Mouse (Mus musculus): ENCODE results near the gene Stx18.
A peak's percentile ranks its signal among the peaks of the same experiment; 100 is the strongest.

Stx18 gene

GRCm38 (mm10) chr5:38038710-38039592 is at the start of gene Stx18:
Stx18 (plus strand) TSS chr5:38038742.
- peak; percentile 90 for DNase-seq (ENCODE audit: low read depth)

DNA sequence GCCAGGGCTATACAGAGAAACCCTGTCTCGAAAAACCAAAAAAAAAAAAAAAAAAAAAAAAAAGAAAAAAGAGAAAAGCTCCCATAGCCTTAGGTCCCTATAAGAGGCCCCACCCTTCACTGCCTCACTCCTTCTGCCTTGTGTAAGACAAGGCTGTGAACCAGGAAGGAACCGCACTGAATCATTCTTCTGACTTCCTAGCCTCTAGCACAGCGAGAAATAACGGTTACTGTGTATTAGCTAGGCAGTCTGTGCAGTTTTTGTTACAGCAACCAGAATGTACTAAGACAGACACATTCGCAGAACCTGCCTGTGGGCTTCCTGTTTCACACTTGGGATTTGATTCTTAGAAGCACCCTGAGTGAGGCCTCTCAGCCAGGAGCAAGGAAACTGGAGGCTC is 46.2 kb upstream of the Stx18 start:
- peak; percentile 53 for DNase-seq (ENCODE audit: low read depth)

GRCm38 (mm10) chr5:37998805-37999204 is 39.7 kb upstream of the Stx18 start:
- no peak for DNase-seq (ENCODE audit: low read depth)

GRCm38 (mm10) chr5:38002573-38002972 is 36.0 kb upstream of the Stx18 start:
- no peak for DNase-seq (ENCODE audit: low read depth)

DNA sequence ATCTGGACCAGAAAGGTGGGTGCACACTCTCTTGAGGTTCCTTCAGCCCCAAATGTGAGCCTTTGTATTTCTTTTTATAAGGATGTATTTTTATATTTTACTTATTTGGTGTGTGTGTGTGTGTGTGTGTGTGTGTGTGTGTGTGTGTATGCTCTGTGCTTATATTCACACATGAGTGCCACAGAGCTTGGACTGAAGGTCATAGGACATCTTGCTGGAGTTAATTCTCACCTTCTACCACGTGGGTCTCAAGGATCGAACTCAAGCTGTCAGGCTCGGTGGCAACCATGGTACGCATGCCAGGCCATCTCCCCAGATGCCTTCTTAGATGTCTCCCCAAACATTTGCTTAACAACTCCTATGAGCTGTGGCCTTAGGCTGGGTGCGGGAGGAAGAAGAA is 33.8 kb upstream of the Stx18 start:
- DNase-seq (ENCODE audit: low read depth) = no peak

GRCm38 (mm10) chr5:38006415-38007347 is 31.9 kb upstream of the Stx18 start:
- no peak for DNase-seq (ENCODE audit: low read depth)

DNA sequence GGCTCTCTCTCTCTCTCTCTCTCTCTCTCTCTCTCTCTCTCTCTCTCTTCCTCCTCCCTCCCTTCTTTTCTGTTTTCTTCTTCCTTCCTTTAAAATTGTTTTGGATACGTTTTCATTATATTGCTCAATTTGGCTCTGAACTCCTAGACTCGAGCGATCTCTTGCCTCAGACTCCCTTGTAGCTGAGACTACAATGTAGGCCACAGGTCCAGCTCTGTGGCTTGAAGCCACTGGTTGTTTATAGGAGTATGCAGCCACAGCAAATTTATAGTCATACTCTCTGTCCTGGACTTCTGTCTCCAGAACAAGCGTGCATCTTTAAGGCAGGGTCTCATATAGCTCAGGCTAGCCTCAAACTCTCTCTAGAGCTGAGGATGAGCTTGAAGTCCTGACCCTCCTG is 29.5 kb upstream of the Stx18 start:
- no peak for DNase-seq (ENCODE audit: low read depth)

GRCm38 (mm10) chr5:38014916-38015315 is 23.6 kb upstream of the Stx18 start:
- no peak for DNase-seq (ENCODE audit: low read depth)

- no peak for DNase-seq (ENCODE audit: low read depth)
Observed at GRCm38 (mm10) chr5:38016945-38017344, 21.6 kb upstream of the Stx18 start.

DNA sequence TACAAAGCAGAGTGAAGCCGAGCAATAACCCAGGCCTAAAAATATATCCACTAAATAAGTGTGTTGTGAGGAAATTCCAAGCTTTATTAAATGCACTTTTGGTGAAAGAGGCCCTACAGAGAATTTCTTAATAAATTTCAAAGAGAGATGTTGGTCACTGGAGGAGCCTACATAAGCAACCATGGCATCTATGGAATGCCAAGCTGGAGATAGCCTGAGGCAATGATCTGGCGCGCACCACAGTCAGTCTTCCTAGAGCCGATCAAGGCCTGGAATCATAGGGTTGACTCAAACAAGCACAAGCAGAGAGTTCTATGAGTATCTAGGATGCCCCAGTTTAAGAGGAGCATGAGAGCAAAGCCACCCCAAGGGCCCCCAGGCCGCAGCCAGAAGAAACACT is 10.9 kb upstream of the Stx18 start:
- DNase-seq (ENCODE audit: low read depth) = no peak

- peak; percentile 12 for DNase-seq (ENCODE audit: low read depth)
Observed at GRCm38 (mm10) chr5:38038274-38038673, 268 bp upstream of the Stx18 start.

DNA sequence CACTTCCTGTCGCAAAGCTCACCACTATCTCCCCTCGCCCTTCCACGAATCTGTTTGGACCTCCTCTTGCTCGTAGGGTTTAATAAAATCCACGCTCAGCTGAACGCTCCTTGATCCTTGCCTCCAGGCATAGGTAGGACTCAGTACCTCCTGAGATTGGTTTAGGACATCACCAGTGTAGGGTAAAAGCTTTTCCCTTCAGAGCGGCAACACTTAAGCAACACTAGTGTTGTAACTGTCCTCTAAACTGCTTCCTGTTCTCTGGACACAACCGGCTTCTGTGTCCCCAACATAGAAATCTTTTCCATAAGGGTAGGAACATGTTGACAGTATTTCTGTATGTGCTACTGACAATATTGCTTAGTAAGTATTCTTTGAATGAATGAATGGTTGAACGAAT is 1.3 kb downstream of the Stx18 start:
- DNase-seq (ENCODE audit: low read depth) = peak; percentile 64

GRCm38 (mm10) chr5:38044923-38045322 is 6.4 kb downstream of the Stx18 start:
- DNase-seq (ENCODE audit: low read depth) = no peak

DNA sequence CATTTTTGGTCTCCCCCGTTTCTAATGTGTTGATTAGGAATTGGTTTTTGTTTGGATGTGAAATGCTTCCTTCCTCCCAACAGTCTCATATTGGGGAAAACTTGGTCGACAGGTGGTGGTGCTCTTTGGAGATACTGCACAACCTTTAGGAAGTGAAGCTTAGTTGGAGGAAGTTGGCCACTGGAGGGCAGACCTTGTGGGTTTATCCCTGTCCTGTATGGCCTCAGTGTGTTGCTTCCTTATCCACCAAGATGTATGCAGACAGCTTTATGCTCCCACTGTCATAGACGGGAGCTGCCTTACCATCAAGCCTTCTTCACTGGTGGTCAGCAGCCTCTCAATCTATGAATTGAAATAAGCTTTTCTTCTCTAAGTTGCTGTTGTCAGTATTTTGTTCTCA is 9.6 kb downstream of the Stx18 start:
- peak; percentile 54 for DNase-seq (ENCODE audit: low read depth)

GRCm38 (mm10) chr5:38061051-38061450 is 22.5 kb downstream of the Stx18 start:
- no peak for DNase-seq (ENCODE audit: low read depth)

- peak; percentile 30 for DNase-seq (ENCODE audit: low read depth)
Observed at GRCm38 (mm10) chr5:38062709-38063108, 24.2 kb downstream of the Stx18 start.

GRCm38 (mm10) chr5:38063339-38063738 is 24.8 kb downstream of the Stx18 start:
- DNase-seq (ENCODE audit: low read depth) = no peak

DNA sequence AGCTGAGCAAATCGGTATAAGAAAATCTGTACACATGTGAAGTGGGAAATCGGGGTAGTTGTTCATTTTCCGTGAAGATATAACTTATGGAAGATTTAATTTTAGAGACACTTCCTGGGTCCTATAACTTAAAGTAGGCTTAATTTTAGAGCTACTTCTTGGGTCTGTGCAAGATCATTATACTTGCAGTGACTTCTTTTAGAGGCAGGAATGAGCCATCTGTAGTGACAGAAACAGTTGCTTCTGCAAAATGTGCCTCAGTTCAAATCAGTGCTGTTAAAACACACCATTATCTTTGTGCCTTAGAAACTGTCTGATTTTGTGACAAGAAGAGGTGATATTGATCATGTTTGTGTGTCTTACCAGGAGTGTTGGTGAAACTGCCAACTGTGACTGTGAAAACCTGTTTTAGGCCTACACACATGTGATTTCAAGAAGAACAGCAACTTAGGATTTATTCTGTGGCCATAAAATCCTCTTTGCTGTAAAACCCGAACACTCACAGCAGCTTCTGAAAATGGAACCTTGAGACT is 25.6 kb downstream of the Stx18 start:
- DNase-seq (ENCODE audit: low read depth) = no peak

GRCm38 (mm10) chr5:38064701-38065100 is 26.2 kb downstream of the Stx18 start:
- DNase-seq (ENCODE audit: low read depth) = no peak

DNA sequence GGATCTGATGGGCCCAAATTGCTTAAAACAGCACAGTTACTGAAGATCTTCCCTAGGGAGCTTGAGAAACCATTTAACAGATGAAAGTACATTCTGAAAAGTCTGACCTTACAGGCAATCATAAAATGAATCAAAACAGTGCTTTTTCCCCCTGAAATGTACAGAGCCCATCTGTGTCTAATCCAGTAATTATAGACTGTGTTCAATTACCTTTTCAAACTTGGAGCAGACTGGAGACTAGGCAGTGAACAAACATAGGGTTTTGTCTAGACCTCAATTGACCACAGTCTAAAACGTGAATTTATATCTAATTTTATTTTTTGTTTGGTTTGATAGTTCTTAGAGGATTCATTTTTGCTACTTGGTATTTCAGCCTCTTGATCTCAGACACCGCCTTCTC is 26.9 kb downstream of the Stx18 start:
- no peak for DNase-seq (ENCODE audit: low read depth)

DNA sequence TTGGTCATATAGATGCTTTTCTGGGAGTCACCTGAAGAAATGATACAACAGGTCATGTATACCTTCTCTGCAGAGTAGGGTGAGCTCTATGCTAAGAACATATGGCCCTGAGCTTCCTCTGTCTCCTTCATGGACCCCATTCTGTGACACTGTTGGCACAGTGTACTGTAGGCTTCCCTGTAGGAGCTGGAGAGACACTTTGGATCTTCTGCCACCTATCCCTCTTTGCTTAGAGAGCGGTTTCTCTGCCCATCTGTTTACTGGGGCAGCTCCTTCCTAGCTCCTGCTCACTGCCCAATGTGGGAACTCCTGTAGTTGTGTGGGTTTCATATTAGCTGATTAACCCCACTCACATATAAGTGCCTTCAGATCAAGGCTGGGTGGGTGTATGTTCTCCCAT is 28.1 kb downstream of the Stx18 start:
- DNase-seq (ENCODE audit: low read depth) = no peak

GRCm38 (mm10) chr5:38076326-38076725 is 37.8 kb downstream of the Stx18 start:
- no peak for DNase-seq (ENCODE audit: low read depth)

DNA sequence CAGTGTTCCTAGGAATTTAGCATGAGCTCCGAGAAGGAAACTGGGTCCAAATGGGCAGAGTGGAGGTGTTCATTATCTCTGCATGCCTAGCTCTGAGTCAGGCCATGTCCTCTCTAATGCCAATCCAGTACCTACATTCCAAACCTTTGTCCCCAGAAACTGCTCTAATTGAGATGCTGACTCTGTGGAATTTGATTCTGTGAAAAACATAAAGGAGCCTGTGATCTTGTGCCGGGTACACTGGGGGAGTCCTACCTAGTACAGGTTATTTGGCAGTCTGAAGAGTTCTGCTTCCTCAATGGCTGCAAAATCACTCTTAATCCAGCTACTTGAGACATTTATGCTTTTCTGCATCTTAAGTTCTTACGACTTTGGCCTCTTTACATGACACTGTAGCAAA is 40.0 kb downstream of the Stx18 start:
- DNase-seq (ENCODE audit: low read depth) = no peak
